Mouse (Mus musculus) MEL (cell line): Measurements from ENCODE around the gene Anxa10. TPM values are rescaled to one million over a fixed set of nuclear protein-coding genes. Genes with fewer than 3 reads are reported as not detected.

ENCODE experiments used
- DNase-seq: peaks from one replicate; pipeline ENCODE4 v3.0.0; 2011; ENCODE audit warnings: low read depth, low spot score
- H3K27ac ChIP-seq: 2 replicates; pipeline ENCODE4 v1.5.1; 2012; ENCODE audit warnings: low read depth, mild to moderate bottlenecking, control low read depth, low read length, moderate library complexity; ENCODE audit not compliant: control insufficient read depth
- H3K27me3 ChIP-seq, 2 experiments: fragments of 150-350 bp in 1 of 2; sonication (generic) in 1 of 2; 2 replicates each; pipeline ENCODE4 v1.6.1; 2012; ENCODE audit warnings: low read length in 2 of 2, mild to moderate bottlenecking in 2 of 2, improper control_type of control experiment in 1 of 2, moderate library complexity in 1 of 2; ENCODE audit not compliant: insufficient read depth in 2 of 2, control insufficient read depth in 1 of 2
- H3K36me3 ChIP-seq, 2 experiments: 2 replicates each; pipeline ENCODE4 v1.6.1; 2012 to 2014; ENCODE audit warnings: low read length in 2 of 2, improper control_type of control experiment in 1 of 2, inconsistent platforms in 1 of 2, mild to moderate bottlenecking in 1 of 2; ENCODE audit not compliant: insufficient read depth in 2 of 2, control insufficient read depth in 1 of 2
- H3K4me1 ChIP-seq, 2 experiments: fragments of 150-350 bp in 1 of 2; sonication (generic) in 1 of 2; 2 replicates each; pipeline ENCODE4 v1.6.1; 2012; ENCODE audit warnings: low read length in 2 of 2, improper control_type of control experiment in 1 of 2, mild to moderate bottlenecking in 1 of 2; ENCODE audit not compliant: insufficient read depth in 2 of 2, control insufficient read depth in 1 of 2
- H3K4me3 ChIP-seq, 2 experiments: fragments of 150-350 bp in 1 of 2; sonication (generic) in 1 of 2; 2 replicates each; pipeline ENCODE4 v1.5.1; 2012; ENCODE audit warnings: low read depth in 2 of 2, low read length in 2 of 2, mild to moderate bottlenecking in 2 of 2, moderate library complexity in 2 of 2, control low read depth in 1 of 2, improper control_type of control experiment in 1 of 2; ENCODE audit not compliant: control insufficient read depth in 1 of 2, insufficient read depth in 1 of 2
- H3K79me2 ChIP-seq: 2 replicates; pipeline ENCODE4 v1.6.1; 2012; ENCODE audit warnings: mild to moderate bottlenecking, low read length, moderate library complexity; ENCODE audit not compliant: control insufficient read depth, poor library complexity, insufficient read depth
- H3K9ac ChIP-seq: 2 replicates; pipeline ENCODE4 v1.6.1; 2012; ENCODE audit warnings: low read depth, mild to moderate bottlenecking, control low read depth, low read length, moderate library complexity; ENCODE audit not compliant: control insufficient read depth, poor library complexity, severe bottlenecking
- H3K9me3 ChIP-seq: fragments of 150-350 bp; sonication (generic); replicated peaks from 2 replicates; pipeline ENCODE4 v1.6.1; 2012; ENCODE audit warnings: mild to moderate bottlenecking, low read length, improper control_type of control experiment, moderate library complexity; ENCODE audit not compliant: insufficient read depth
- CTCF ChIP-seq, 3 experiments: IDR thresholded peaks in 2 of 3; conservative IDR thresholded peaks in 1 of 3; 2 replicates each; pipeline ENCODE4 v1.5.1; 2011 to 2012; ENCODE audit warnings: low read length in 3 of 3, low read depth in 2 of 3, mild to moderate bottlenecking in 2 of 3, improper control_type of control experiment in 1 of 3, inconsistent platforms in 1 of 3, mixed read lengths in 1 of 3, moderate library complexity in 1 of 3; ENCODE audit not compliant: control insufficient read depth in 1 of 3, insufficient read depth in 1 of 3, poor library complexity in 1 of 3, severe bottlenecking in 1 of 3
- ELF1 ChIP-seq: IDR thresholded peaks from 2 replicates; pipeline ENCODE4 v1.6.1; 2014; ENCODE audit warnings: low read depth, mild to moderate bottlenecking, inconsistent platforms, low read length, improper control_type of control experiment, moderate library complexity
- EP300 ChIP-seq, 2 experiments: IDR thresholded peaks; 2 replicates each; pipeline ENCODE4 v1.6.1; 2011; ENCODE audit warnings: improper control_type of control experiment in 2 of 2, low read length in 2 of 2, low read depth in 1 of 2, mild to moderate bottlenecking in 1 of 2
- ETS1 ChIP-seq: IDR thresholded peaks from 2 replicates; pipeline ENCODE4 v1.6.1; 2012; ENCODE audit warnings: low read depth, mild to moderate bottlenecking, inconsistent platforms, low read length, improper control_type of control experiment, moderate library complexity
- KAT2A ChIP-seq: conservative IDR thresholded peaks from 2 replicates; pipeline ENCODE4 v1.6.1; 2012; ENCODE audit warnings: low read depth, low read length, improper control_type of control experiment, inconsistent platforms
- MAFK ChIP-seq: IDR thresholded peaks from 2 replicates; pipeline ENCODE4 v1.6.1; 2011; ENCODE audit warnings: low read depth, mild to moderate bottlenecking, low read length, improper control_type of control experiment, borderline replicate concordance
- MAZ ChIP-seq: IDR thresholded peaks from 2 replicates; pipeline ENCODE4 v1.6.1; 2012; ENCODE audit warnings: low read depth, mild to moderate bottlenecking, inconsistent platforms, low read length, improper control_type of control experiment
- MEF2A ChIP-seq: IDR thresholded peaks from 2 replicates; pipeline ENCODE4 v1.6.1; 2014; ENCODE audit warnings: low read depth, mild to moderate bottlenecking, inconsistent platforms, low read length, improper control_type of control experiment; ENCODE audit not compliant: poor library complexity, insufficient replicate concordance, severe bottlenecking; ENCODE audit errors: extremely low read depth
- MXI1 ChIP-seq: IDR thresholded peaks from 2 replicates; pipeline ENCODE4 v1.6.1; 2011; ENCODE audit warnings: mild to moderate bottlenecking, low read depth, low read length, improper control_type of control experiment
- MYB ChIP-seq: IDR thresholded peaks from 2 replicates; pipeline ENCODE4 v1.6.1; 2011; ENCODE audit warnings: mild to moderate bottlenecking, low read depth, low read length, improper control_type of control experiment
- MYC ChIP-seq: IDR thresholded peaks from 2 replicates; pipeline ENCODE4 v1.6.1; 2011; ENCODE audit warnings: low read depth, mild to moderate bottlenecking, low read length, improper control_type of control experiment, moderate library complexity
- NRF1 ChIP-seq: IDR thresholded peaks from 2 replicates; pipeline ENCODE4 v1.6.1; 2014; ENCODE audit warnings: low read depth, mild to moderate bottlenecking, inconsistent platforms, low read length, improper control_type of control experiment, moderate library complexity; ENCODE audit not compliant: poor library complexity, insufficient read depth, severe bottlenecking
- POLR2A ChIP-seq, 2 experiments: IDR thresholded peaks; 2 replicates each; pipeline ENCODE4 v1.6.1; 2011 to 2012; ENCODE audit warnings: low read length in 2 of 2, mild to moderate bottlenecking in 2 of 2, control low read depth in 1 of 2, improper control_type of control experiment in 1 of 2, low read depth in 1 of 2, moderate library complexity in 1 of 2; ENCODE audit not compliant: control insufficient read depth in 1 of 2, insufficient read depth in 1 of 2, poor library complexity in 1 of 2
- POLR2AphosphoS5 ChIP-seq: IDR thresholded peaks from 2 replicates; pipeline ENCODE4 v1.6.1; 2012; ENCODE audit warnings: low read depth, borderline replicate concordance, mild to moderate bottlenecking, inconsistent platforms, low read length, moderate library complexity, mixed read lengths
- RAD21 ChIP-seq: IDR thresholded peaks from 2 replicates; pipeline ENCODE4 v1.6.1; 2011; ENCODE audit warnings: mild to moderate bottlenecking, low read depth, low read length, improper control_type of control experiment
- RCOR1 ChIP-seq: IDR thresholded peaks from 2 replicates; pipeline ENCODE4 v1.6.1; 2012; ENCODE audit warnings: low read depth, mild to moderate bottlenecking, inconsistent platforms, low read length, improper control_type of control experiment
- SIN3A ChIP-seq: IDR thresholded peaks from 2 replicates; pipeline ENCODE4 v1.6.1; 2012; ENCODE audit warnings: low read length, improper control_type of control experiment, inconsistent platforms
- TAL1 ChIP-seq: IDR thresholded peaks from 2 replicates; pipeline ENCODE4 v1.6.1; 2012; ENCODE audit warnings: mild to moderate bottlenecking, inconsistent platforms, low read length, moderate library complexity, mixed read lengths
- UBTF ChIP-seq: IDR thresholded peaks from 2 replicates; pipeline ENCODE4 v1.6.1; 2012; ENCODE audit warnings: low read depth, mild to moderate bottlenecking, inconsistent platforms, low read length, improper control_type of control experiment, moderate library complexity, borderline replicate concordance; ENCODE audit not compliant: insufficient read depth
- USF1 ChIP-seq: IDR thresholded peaks from 2 replicates; pipeline ENCODE4 v1.6.1; 2014; ENCODE audit warnings: low read depth, mild to moderate bottlenecking, inconsistent platforms, low read length, improper control_type of control experiment, moderate library complexity
- USF2 ChIP-seq, 2 experiments: IDR thresholded peaks; 2 replicates each; pipeline ENCODE4 v1.6.1; 2011 to 2012; ENCODE audit warnings: improper control_type of control experiment in 2 of 2, low read length in 2 of 2, borderline replicate concordance in 1 of 2, inconsistent platforms in 1 of 2, low read depth in 1 of 2, mild to moderate bottlenecking in 1 of 2; ENCODE audit not compliant: insufficient read depth in 1 of 2
- ZC3H11A ChIP-seq: IDR thresholded peaks from 2 replicates; pipeline ENCODE4 v1.6.1; 2012; ENCODE audit warnings: low read depth, mild to moderate bottlenecking, inconsistent platforms, low read length, improper control_type of control experiment
- polyA plus RNA-seq, 2 experiments: library from polyadenylated mRNA; stranded (reverse) in 1 of 2; unstranded in 1 of 2; fragments of >175 nt in 1 of 2; fragments of >200 nt in 1 of 2; gene quantifications; 2 replicates each; pipeline versions ENCODE4 v1.2.1 to v1.2.4; 2012; ENCODE audit warnings: low replicate concordance in 2 of 2, low read depth in 1 of 2; ENCODE audit not compliant: insufficient read length in 2 of 2, insufficient read depth in 1 of 2, missing spikeins in 1 of 2
- total RNA-seq: library from RNA; depleted of rRNA; stranded (reverse); fragments of 300-350 nt; gene quantifications from 2 replicates; pipeline ENCODE4 v1.2.3, GENCODE M21; 2012

The Anxa10 gene
- total and polyA plus RNA-seq, 3 experiments, result not detected

- no peak for DNase-seq
- no peak overlapping the region for H3K4me3 ChIP-seq
- no peaks in the 10 kb centered on the region for H3K27me3 ChIP-seq
- H3K9ac ChIP-seq, result no peak overlapping the region
- no peaks in the 10 kb centered on the region for H3K4me1 ChIP-seq
- H3K9me3 ChIP-seq, result no peaks in the 10 kb centered on the region
- no peak for TF ChIP-seq NRF1
- no peak for TF ChIP-seq KAT2A
- no peak for TF ChIP-seq USF1
- TF ChIP-seq POLR2AphosphoS5, result no peak
- no peaks in the 10 kb centered on the region for H3K79me2 ChIP-seq
- H3K36me3 ChIP-seq, result no peaks in the 10 kb centered on the region
- H3K27ac ChIP-seq, result no peak overlapping the region
Observed at GRCm38 (mm10) chr8:62046809-62047208, 76.1 kb downstream of the Anxa10 start.

GRCm38 (mm10) chr8:62034351-62034750 lies 88.6 kb downstream of the Anxa10 start:
- no peak for DNase-seq
- Histone ChIP-seq H3K79me2 (no peaks in the 10 kb centered on the region), H3K9me3 (no peaks in the 10 kb centered on the region), H3K36me3 (no peaks in the 10 kb centered on the region), H3K4me3 (no peak overlapping the region), H3K27ac (no peak overlapping the region), H3K4me1 (no peaks in the 10 kb centered on the region), H3K27me3 (no peaks in the 10 kb centered on the region), H3K9ac (no peak overlapping the region)
- TF ChIP-seq MXI1 (no peak), RAD21 (no peak), RCOR1 (no peak), MAFK (no peak)

GRCm38 (mm10) chr8:62014582-62014981 lies 108.4 kb downstream of the Anxa10 start:
- no peaks in the 10 kb centered on the region for H3K4me1 ChIP-seq
- no peak for TF ChIP-seq MYC
- TF ChIP-seq CTCF (IDR thresholded peaks at IDR 0.05 in 2 of 3, conservative IDR thresholded peaks at IDR 0.05 in 1 of 3; ENCODE audit: control insufficient read depth in 1 of 3, insufficient read depth in 1 of 3, low read depth in 2 of 3, low read length in 3 of 3, poor library complexity in 1 of 3, severe bottlenecking in 1 of 3), result no peak
- TF ChIP-seq KAT2A, result no peak
- TF ChIP-seq EP300 (IDR thresholded peaks at IDR 0.05; ENCODE audit: low read depth in 1 of 2, low read length in 2 of 2), result no peak
- no peak for TF ChIP-seq USF2 (IDR thresholded peaks at IDR 0.05; ENCODE audit: borderline replicate concordance in 1 of 2, insufficient read depth in 1 of 2, low read depth in 1 of 2, low read length in 2 of 2)
- no peak for TF ChIP-seq TAL1
- no peak for TF ChIP-seq MYB
- TF ChIP-seq USF1, result no peak
- TF ChIP-seq SIN3A, result no peak
- no peak for TF ChIP-seq UBTF
- TF ChIP-seq ZC3H11A, result no peak
- TF ChIP-seq POLR2A (IDR thresholded peaks at IDR 0.05; ENCODE audit: control insufficient read depth in 1 of 2, insufficient read depth in 1 of 2, low read depth in 1 of 2, low read length in 2 of 2, poor library complexity in 1 of 2), result no peak
- TF ChIP-seq ELF1, result no peak
- TF ChIP-seq MAZ, result no peak
- TF ChIP-seq MEF2A, result no peak
- no peak for TF ChIP-seq ETS1
- no peak for TF ChIP-seq MXI1
- H3K27ac ChIP-seq, result no peak overlapping the region
- no peaks in the 10 kb centered on the region for H3K79me2 ChIP-seq
- no peak for DNase-seq
- no peak overlapping the region for H3K9ac ChIP-seq
- H3K27me3 ChIP-seq, result no peaks in the 10 kb centered on the region; a peak in 1 of 4 replicates
- H3K36me3 ChIP-seq, result no peaks in the 10 kb centered on the region
- H3K9me3 ChIP-seq, result no peaks in the 10 kb centered on the region
- no peak overlapping the region for H3K4me3 ChIP-seq
